8 mouse cellular contexts compared by ENCODE assay signal in genomic region chr2:36214023-36214422, GRCm38 (mm10). TPM values are rescaled to one million over a fixed set of nuclear protein-coding genes. Genes with fewer than 3 reads are reported as not detected.
DNase-seq lines count a peak whose midpoint lies in the region; ATAC-seq and TF ChIP-seq lines count a peak whose summit lies in the region.

No protein-coding gene starts in this region.

- peaks cover 13% of the 10 kb centered on the region for H3K27me3 ChIP-seq in embryonic facial prominence, embryonic 14.5 days (replicated peaks; ENCODE audit: control insufficient read depth, insufficient read depth, low read length)
- H3K27me3 ChIP-seq in limb, embryonic 13.5 days, result peaks cover 40% of the 10 kb centered on the region
- peaks cover 20% of the 10 kb centered on the region for H3K27me3 ChIP-seq in midbrain, postnatal 0 days (ENCODE audit: insufficient read depth, low read length)

- peak; percentile 84 for DNase-seq in A20 (ENCODE audit: low read depth, low spot score)
- DNase-seq in adrenal gland, postnatal 4 days (ENCODE audit: low spot score in 2 of 2), result peak; percentile 60 to 69
- peak; percentile 90 for DNase-seq in embryonic facial prominence, embryonic 14.5 days (ENCODE audit: low spot score)
- DNase-seq in heart, adult 9 months (ENCODE audit: low spot score in 2 of 2), result peak; percentile 72 to 83
- peak; percentile 90 for DNase-seq in kidney, adult 9 months
- peak; percentile 89 for DNase-seq in midbrain, postnatal 0 days (ENCODE audit: low spot score)
- DNase-seq in spleen, postnatal 10 days (ENCODE audit: low spot score in 2 of 2), result peak; percentile 74 to 85

- no peaks in the 10 kb centered on the region for H3K36me3 ChIP-seq in embryonic facial prominence, embryonic 14.5 days (ENCODE audit: control insufficient read depth, insufficient read depth, low read length)
- no peaks in the 10 kb centered on the region for H3K36me3 ChIP-seq in limb, embryonic 13.5 days
- H3K36me3 ChIP-seq in midbrain, postnatal 0 days (ENCODE audit: insufficient read depth, low read length), result no peaks in the 10 kb centered on the region

- H3K9me3 ChIP-seq in embryonic facial prominence, embryonic 14.5 days (ENCODE audit: control insufficient read depth, low read length), result no peaks in the 10 kb centered on the region
- H3K9me3 ChIP-seq in limb, embryonic 13.5 days, result no peaks in the 10 kb centered on the region
- H3K9me3 ChIP-seq in midbrain, postnatal 0 days (ENCODE audit: low read length), result no peaks in the 10 kb centered on the region

- H3K4me2 ChIP-seq in embryonic facial prominence, embryonic 14.5 days (ENCODE audit: low read depth, low read length), result peak overlapping the region; percentile 30; the same call in 1 of the 2 replicates
- H3K4me2 ChIP-seq in limb, embryonic 13.5 days (replicated peaks), result no peak overlapping the region
- H3K4me2 ChIP-seq in midbrain, postnatal 0 days (ENCODE audit: low read depth, low read length, poor library complexity, severe bottlenecking), result peak overlapping the region; percentile 20; the same call in 1 of the 2 replicates

- peak; percentile 80 for ATAC-seq in embryonic facial prominence, embryonic 14.5 days (ENCODE audit: low read depth)
- ATAC-seq in limb, embryonic 13.5 days (ENCODE audit: low FRiP score, low read depth), result peak; percentile 79
- ATAC-seq in midbrain, postnatal 0 days (ENCODE audit: low FRiP score), result peak; percentile 86

- no peak overlapping the region for H3K9ac ChIP-seq in embryonic facial prominence, embryonic 14.5 days (ENCODE audit: low read depth, low read length)
- 0 out of 2 replicates have a peak overlapping the region, but pooled peaks have one; percentile 9 for H3K9ac ChIP-seq in limb, embryonic 13.5 days
- no peak overlapping the region for H3K9ac ChIP-seq in midbrain, postnatal 0 days (replicated peaks; ENCODE audit: low read length, poor library complexity, severe bottlenecking)

- H3K4me3 ChIP-seq in embryonic facial prominence, embryonic 14.5 days (ENCODE audit: low read depth, low read length), result no peak overlapping the region
- no peak overlapping the region for H3K4me3 ChIP-seq in limb, embryonic 13.5 days
- H3K4me3 ChIP-seq in midbrain, postnatal 0 days (ENCODE audit: low read depth, low read length), result no peak overlapping the region

- 2% methylated on average over 8 of the region's 8 CpGs for WGBS in embryonic facial prominence, embryonic 14.5 days
- 7% methylated on average over 8 of the region's 8 CpGs for WGBS in limb, embryonic 13.5 days
- 7% methylated on average over 8 of the region's 8 CpGs for WGBS in midbrain, postnatal 0 days

- H3K4me1 ChIP-seq in embryonic facial prominence, embryonic 14.5 days (ENCODE audit: control insufficient read depth, insufficient read depth, low read length), result peaks cover 21% of the 10 kb centered on the region
- peaks cover 43% of the 10 kb centered on the region for H3K4me1 ChIP-seq in limb, embryonic 13.5 days
- peaks cover 3% of the 10 kb centered on the region; the same call in 1 of the 2 replicates for H3K4me1 ChIP-seq in midbrain, postnatal 0 days (ENCODE audit: insufficient read depth, low read length)

- TF ChIP-seq CTCF in midbrain, postnatal 0 days (IDR thresholded peaks at IDR 0.05), result peak; percentile 95

- no peak overlapping the region for H3K27ac ChIP-seq in embryonic facial prominence, embryonic 14.5 days (replicated peaks; ENCODE audit: low read depth, low read length)
- no peak overlapping the region for H3K27ac ChIP-seq in limb, embryonic 13.5 days
- H3K27ac ChIP-seq in midbrain, postnatal 0 days (ENCODE audit: low read depth, low read length), result no peak overlapping the region

RNA-seq across cellular contexts. Expression of gene Ptgs1, which starts 16.2 kb away (rescaled TPM):
- total RNA-seq in adrenal gland, postnatal 4 days (2021), result 10 to 100 TPM; 20.4 to 21.4 TPM
- polyA plus RNA-seq in embryonic facial prominence, embryonic 14.5 days (2014; fragmentation: Nextera tagmentation; extraction: Ambion mirVana), result 14.7 and 15.6 TPM in 2 replicates
- 8.7 and 9.1 TPM in 2 replicates for polyA plus RNA-seq in limb, embryonic 13.5 days (2015; fragmentation: Nextera tagmentation; extraction: Ambion mirVana)
- total RNA-seq in midbrain, postnatal 0 days (2014; rRNA removed), result 10.5 and 11.4 TPM in 2 replicates
- polyA plus RNA-seq in midbrain, postnatal 0 days (2015; fragmentation: Nextera tagmentation; extraction: Ambion mirVana), result 6.6 and 8.0 TPM in 2 replicates
